Mouse (Mus musculus) gastrocnemius, adult 18-20 months (tissue): Measurements from ENCODE around the gene Ifnlr1. TPM values are rescaled to one million over a fixed set of nuclear protein-coding genes. Genes with fewer than 3 reads are reported as not detected.
"Not testable (repeated sequence)": the region's sequence is repeated elsewhere in the genome, so short reads cannot be mapped to it uniquely, and the experiment has no call there.

Experiments used
- DNase-seq: peaks from one replicate; pipeline ENCODE4 v3.0.0; 2021; ENCODE audit warnings: low spot score
- total RNA-seq, 2 experiments: library from RNA; stranded (reverse); gene quantifications; 2 replicates each; pipeline ENCODE4 v1.2.3; 2021

Ifnlr1 gene
- total RNA-seq, 2 experiments from 2014 or later, result 0.16 to 0.26 TPM

- DNase-seq, result no peak
These were observed 1.4 kb upstream of the Ifnlr1 start for GRCm38 (mm10) chr4:135684731-135685130.

GRCm38 (mm10) chr4:135686568-135686953 is 474 bp downstream of the Ifnlr1 start:
- DNase-seq, result no peak

GRCm38 (mm10) chr4:135689797-135690196 is 3.7 kb downstream of the Ifnlr1 start:
- no peak for DNase-seq

DNA sequence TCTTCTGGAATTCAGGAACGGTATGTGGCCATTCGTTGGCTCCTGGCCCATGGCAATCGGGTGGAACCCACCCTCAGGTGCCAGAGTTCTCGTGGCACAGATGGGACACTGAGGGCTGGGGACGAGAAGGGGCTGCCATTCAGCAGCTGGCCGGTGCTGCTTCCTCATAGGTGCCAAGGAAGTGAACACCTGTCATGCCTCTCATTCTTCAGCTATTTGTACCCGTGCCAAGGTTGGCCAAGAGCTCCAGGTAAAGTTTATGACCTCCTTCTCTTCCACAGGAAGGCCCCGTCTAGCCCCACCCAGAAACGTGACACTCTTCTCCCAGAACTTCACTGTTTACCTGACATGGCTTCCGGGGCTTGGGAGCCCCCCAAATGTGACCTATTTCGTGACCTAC is 4.2 kb downstream of the Ifnlr1 start:
- DNase-seq, result no peak

DNA sequence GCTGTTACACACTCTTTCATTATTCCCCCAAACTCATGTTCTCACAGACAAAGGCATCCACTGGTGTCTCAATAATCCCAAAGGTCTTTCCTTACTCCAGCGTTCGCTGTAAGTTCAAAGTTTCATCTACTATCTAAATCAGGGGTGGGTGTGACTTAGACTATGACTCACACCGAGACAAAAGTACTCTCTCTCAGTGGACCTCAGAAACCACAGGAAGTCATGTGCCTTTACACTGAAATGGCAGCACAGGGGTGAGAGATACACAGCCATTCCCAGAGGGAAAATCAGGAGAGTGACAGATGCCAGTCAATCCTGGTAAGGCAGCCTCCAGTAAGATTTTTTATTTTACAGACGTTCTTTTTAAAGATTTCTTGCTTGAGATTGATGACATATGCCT is 6.8 kb downstream of the Ifnlr1 start:
- DNase-seq, result no peak

- no peak for DNase-seq
These were observed 12.4 kb downstream of the Ifnlr1 start for GRCm38 (mm10) chr4:135698498-135698897.

- DNase-seq, result no peak
These were observed 17.4 kb downstream of the Ifnlr1 start for GRCm38 (mm10) chr4:135703497-135703896.

- no peak for DNase-seq
These were observed 17.9 kb downstream of the Ifnlr1 start for GRCm38 (mm10) chr4:135704016-135704415.

DNA sequence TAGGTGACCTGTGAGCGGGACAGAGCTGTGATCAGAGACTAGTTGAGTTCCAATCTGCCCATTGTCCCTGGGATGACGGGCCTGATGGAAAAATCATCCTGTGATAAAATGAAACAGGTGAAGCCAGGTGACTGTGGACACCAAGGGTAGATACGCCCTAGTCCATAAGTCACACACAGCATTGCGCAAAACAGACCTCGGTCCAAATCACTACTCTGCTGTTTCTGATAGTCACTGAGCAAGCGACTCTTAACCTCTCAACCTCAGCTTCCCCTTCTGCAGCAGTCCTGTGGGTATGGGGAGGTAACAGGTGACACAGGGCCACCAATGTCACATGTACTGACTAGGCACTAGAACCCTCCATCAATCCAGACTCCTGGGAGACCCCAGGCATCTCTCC is 20.0 kb downstream of the Ifnlr1 start:
- no peak for DNase-seq

DNA sequence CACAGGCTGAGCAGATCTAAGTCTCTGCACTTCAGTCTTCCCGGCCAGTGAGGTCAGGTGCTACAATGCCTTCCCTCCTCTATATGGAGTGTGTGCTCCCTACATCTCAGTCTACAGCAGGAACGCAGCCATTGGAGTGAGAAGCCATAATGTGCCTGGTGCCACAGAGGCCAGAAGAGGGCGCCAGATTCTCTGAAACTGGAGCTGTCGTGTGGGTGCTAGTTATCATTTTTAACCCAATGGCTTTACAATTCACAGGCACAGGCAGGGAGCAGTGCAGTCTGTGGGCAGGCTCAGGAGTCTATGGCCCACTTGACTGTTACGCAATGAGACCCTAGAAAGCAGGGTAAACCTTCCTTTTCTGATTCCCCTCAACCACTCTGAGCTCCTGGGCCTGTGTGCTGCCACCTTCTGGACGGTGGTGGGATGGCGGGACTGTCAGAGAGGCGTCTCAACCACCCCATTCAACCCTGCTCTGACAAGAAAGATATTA is 23.0 kb downstream of the Ifnlr1 start:
- DNase-seq, result peak; percentile 72

GRCm38 (mm10) chr4:135709621-135710020 is 23.5 kb downstream of the Ifnlr1 start:
- DNase-seq, result no peak

DNA sequence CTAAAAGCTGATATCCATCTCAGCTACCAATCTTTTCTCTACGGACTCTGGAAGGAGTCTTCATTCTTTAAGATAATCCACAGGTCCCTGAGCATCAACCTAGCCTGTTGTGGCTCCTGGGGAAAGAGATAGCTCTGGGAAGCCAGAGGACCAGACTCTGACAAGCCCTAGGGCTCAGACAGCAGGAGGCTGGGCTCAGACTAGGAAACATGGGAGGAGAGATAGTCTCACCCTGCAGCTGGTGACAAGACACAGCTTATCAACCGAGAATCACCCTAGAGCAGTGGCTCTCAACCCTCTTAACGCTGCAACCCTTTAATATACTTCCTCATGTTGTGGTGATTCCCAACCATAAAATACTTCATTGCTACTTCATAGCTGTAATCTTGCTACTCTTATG is 24.3 kb downstream of the Ifnlr1 start:
- no peak for DNase-seq

DNA sequence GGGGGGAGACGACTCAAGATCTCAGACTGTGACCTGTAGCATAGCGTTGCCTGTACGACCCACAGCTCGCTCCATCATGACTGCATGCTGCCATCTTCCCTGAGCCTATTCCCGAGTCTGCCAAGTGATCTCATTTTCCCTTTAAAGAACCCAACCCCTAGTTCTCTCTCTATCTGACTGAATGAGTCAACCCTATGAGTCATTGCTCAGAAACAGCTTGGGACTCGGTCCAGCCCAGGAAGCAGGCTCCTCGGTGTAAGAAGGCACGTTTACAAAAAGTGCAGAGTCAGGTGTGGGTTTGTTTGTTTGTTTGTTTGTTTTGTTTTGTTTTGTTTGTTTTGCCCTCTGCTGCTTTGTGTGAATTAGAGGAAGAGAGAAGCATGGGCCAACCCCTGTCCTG is 28.7 kb downstream of the Ifnlr1 start:
- peak; percentile 23 for DNase-seq

- DNase-seq, result not testable (repeated sequence)
These were observed 30.4 kb downstream of the Ifnlr1 start for GRCm38 (mm10) chr4:135716438-135716837.

- DNase-seq, result no peak
These were observed 36.6 kb downstream of the Ifnlr1 start for GRCm38 (mm10) chr4:135722540-135723290.

GRCm38 (mm10) chr4:135726416-135726815 is 40.3 kb downstream of the Ifnlr1 start:
- no peak for DNase-seq

DNA sequence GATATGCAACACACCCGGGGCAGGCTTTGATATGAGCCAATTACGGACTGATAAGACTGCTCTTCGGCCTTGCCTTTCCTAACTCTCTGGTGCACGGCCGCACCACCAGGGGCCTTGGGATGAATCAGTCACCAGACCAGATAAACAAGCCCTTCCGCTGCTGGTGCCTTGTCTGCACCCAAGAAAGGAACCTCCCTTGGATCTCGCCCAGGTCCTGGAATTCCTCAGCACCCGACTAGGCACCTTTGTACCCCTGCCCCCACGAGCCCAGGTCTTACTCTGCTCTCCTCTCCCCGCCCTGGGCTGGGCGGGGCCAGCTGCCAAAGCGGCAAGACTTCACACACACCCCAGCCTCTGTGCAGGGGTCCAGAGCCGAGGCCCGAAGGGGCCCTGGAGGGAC is 41.7 kb downstream of the Ifnlr1 start, which contains the start of gene Il22ra1:
Gene Il22ra1 (plus strand): TSS at position 356 of the 400 bp plus-strand sequence.
- no peak for DNase-seq

- DNase-seq, result no peak
These were observed 44.1 kb downstream of the Ifnlr1 start for GRCm38 (mm10) chr4:135730204-135730603.

DNA sequence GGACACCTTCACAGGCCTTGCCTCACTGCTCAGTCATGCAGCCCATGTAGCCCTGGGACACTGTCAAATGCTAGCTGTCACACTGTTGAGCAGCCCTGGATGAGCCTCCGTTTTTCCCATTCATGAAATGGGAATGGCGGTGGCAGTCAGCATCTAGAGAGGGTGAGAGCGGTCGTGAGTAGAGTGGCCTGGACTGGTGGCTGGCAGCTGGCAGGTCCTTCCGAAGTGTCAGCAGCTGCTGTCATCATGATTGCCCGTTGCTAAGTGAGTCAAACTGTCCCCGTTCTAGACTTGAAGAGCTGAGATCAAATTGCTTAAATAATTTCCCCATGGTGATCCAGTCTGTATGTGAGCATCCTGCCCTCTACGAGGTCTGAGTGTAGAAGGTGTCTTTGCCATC is 44.9 kb downstream of the Ifnlr1 start:
- DNase-seq, result peak; percentile 24

DNA sequence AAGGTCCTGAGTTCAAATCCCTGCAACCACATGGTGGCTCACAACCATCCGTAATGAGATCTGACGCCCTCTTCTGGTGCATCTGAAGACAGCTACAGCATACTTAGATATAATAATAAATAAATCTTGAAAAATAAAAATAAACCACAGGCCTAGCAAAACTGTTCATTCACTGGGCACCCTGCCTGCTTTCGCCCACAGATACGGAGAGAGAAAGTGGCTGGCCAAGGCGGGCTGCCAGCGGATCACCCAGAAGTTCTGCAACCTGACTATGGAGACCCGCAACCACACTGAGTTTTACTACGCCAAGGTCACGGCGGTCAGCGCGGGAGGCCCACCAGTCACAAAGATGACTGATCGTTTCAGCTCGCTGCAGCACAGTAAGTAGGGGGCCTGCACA is 47.8 kb downstream of the Ifnlr1 start:
- no peak for DNase-seq

- DNase-seq, result no peak
These were observed 50.8 kb downstream of the Ifnlr1 start for GRCm38 (mm10) chr4:135736903-135737302.

GRCm38 (mm10) chr4:135738237-135738636 is 52.1 kb downstream of the Ifnlr1 start:
- no peak for DNase-seq

GRCm38 (mm10) chr4:135739148-135739547 is 53.1 kb downstream of the Ifnlr1 start:
- no peak for DNase-seq
